Mouse (Mus musculus): Measurements from ENCODE around the gene Itm2b. TPM values are rescaled to one million over a fixed set of nuclear protein-coding genes. Genes with fewer than 3 reads are reported as not detected.

Itm2b gene
- total and polyA plus RNA-seq, 2 experiments from 2014 or later, result 332 to 892 TPM

GRCm38 (mm10) chr14:73324634-73325455 is 60.2 kb downstream of the Itm2b start:
- peak; percentile 32; the same call in 1 of the 2 replicates for ATAC-seq
- H3K4me1 ChIP-seq (ENCODE audit: insufficient read depth), result 0 out of 2 replicates have a peak, but pooled peaks cover 13% of the 10 kb centered on the region

GRCm38 (mm10) chr14:73323965-73324364 is 61.1 kb downstream of the Itm2b start:
- Histone ChIP-seq H3K9ac (no peak overlapping the region), H3K4me2 (ENCODE audit: low read depth) (no peak overlapping the region)
- no peak for DNase-seq

More at GRCm38 (mm10) chr14:73324634-73325455, 60.2 kb downstream of the Itm2b start:
- H3K4me3 ChIP-seq (ENCODE audit: low read depth, low read length), result peak overlapping the region; percentile 97
- WGBS, result 1% methylated on average over 45 of the region's 55 CpGs
- TF ChIP-seq CTCF (IDR thresholded peaks at IDR 0.05; ENCODE audit: low read depth), result no peak
- H3K9me3 ChIP-seq (ENCODE audit: low read length), result no peaks in the 10 kb centered on the region
- peak; percentile 36 for DNase-seq
- no peaks in the 10 kb centered on the region for H3K27me3 ChIP-seq (ENCODE audit: insufficient read depth, low read length)
- H3K36me3 ChIP-seq (ENCODE audit: insufficient read depth), result 0 out of 2 replicates have a peak, but pooled peaks cover 3% of the 10 kb centered on the region
- peak overlapping the region; percentile 66 for H3K4me2 ChIP-seq (ENCODE audit: low read depth)
- peak overlapping the region; percentile 85 for H3K9ac ChIP-seq
- H3K27ac ChIP-seq (ENCODE audit: low read depth, low read length), result peak overlapping the region; percentile 93

GRCm38 (mm10) chr14:73322142-73322541 is 62.9 kb downstream of the Itm2b start:
- 0 out of 2 replicates have a peak, but pooled peaks cover 3% of the 10 kb centered on the region for H3K36me3 ChIP-seq (ENCODE audit: insufficient read depth)
- 88% methylated on average over 3 of the region's 3 CpGs for WGBS

More at GRCm38 (mm10) chr14:73323965-73324364, 61.1 kb downstream of the Itm2b start:
- 0 out of 2 replicates have a peak, but pooled peaks cover 13% of the 10 kb centered on the region for H3K4me1 ChIP-seq (ENCODE audit: insufficient read depth)
- ATAC-seq, result no peak
- no peaks in the 10 kb centered on the region for H3K9me3 ChIP-seq (ENCODE audit: low read length)
- H3K4me3 ChIP-seq (ENCODE audit: low read depth, low read length), result no peak overlapping the region
- no peak overlapping the region for H3K27ac ChIP-seq (ENCODE audit: low read depth, low read length)
- 0 out of 2 replicates have a peak, but pooled peaks cover 3% of the 10 kb centered on the region for H3K36me3 ChIP-seq (ENCODE audit: insufficient read depth)
- 34% methylated on average over 2 of the region's 2 CpGs for WGBS
- TF ChIP-seq CTCF (IDR thresholded peaks at IDR 0.05; ENCODE audit: low read depth), result no peak
- no peaks in the 10 kb centered on the region for H3K27me3 ChIP-seq (ENCODE audit: insufficient read depth, low read length)

GRCm38 (mm10) chr14:73316933-73317332 is 68.2 kb downstream of the Itm2b start:
- Histone ChIP-seq H3K9ac (no peak overlapping the region), H3K9me3 (ENCODE audit: low read length) (no peaks in the 10 kb centered on the region), H3K27me3 (ENCODE audit: insufficient read depth, low read length) (no peaks in the 10 kb centered on the region), H3K27ac (ENCODE audit: low read depth, low read length) (no peak overlapping the region), H3K4me1 (ENCODE audit: insufficient read depth) (no peaks in the 10 kb centered on the region), H3K4me2 (ENCODE audit: low read depth) (no peak overlapping the region), H3K36me3 (ENCODE audit: insufficient read depth) (0 out of 2 replicates have a peak, but pooled peaks cover 3% of the 10 kb centered on the region), H3K4me3 (ENCODE audit: low read depth, low read length) (no peak overlapping the region)
- no peak for DNase-seq
- TF ChIP-seq CTCF (IDR thresholded peaks at IDR 0.05; ENCODE audit: low read depth), result no peak
- ATAC-seq, result no peak

More at GRCm38 (mm10) chr14:73322142-73322541, 62.9 kb downstream of the Itm2b start:
- H3K27ac ChIP-seq (ENCODE audit: low read depth, low read length), result no peak overlapping the region
- ATAC-seq, result no peak
- no peak overlapping the region for H3K9ac ChIP-seq
- no peak overlapping the region for H3K4me2 ChIP-seq (ENCODE audit: low read depth)
- DNase-seq, result no peak
- no peak for TF ChIP-seq CTCF (IDR thresholded peaks at IDR 0.05; ENCODE audit: low read depth)
- no peaks in the 10 kb centered on the region for H3K27me3 ChIP-seq (ENCODE audit: insufficient read depth, low read length)
- H3K9me3 ChIP-seq (ENCODE audit: low read length), result no peaks in the 10 kb centered on the region
- H3K4me1 ChIP-seq (ENCODE audit: insufficient read depth), result 0 out of 2 replicates have a peak, but pooled peaks cover 13% of the 10 kb centered on the region
- no peak overlapping the region for H3K4me3 ChIP-seq (ENCODE audit: low read depth, low read length)

GRCm38 (mm10) chr14:73313864-73314263 is 71.2 kb downstream of the Itm2b start:
- no peak for DNase-seq
- Histone ChIP-seq H3K27me3 (ENCODE audit: insufficient read depth, low read length) (no peaks in the 10 kb centered on the region), H3K4me3 (ENCODE audit: low read depth, low read length) (no peak overlapping the region), H3K36me3 (ENCODE audit: insufficient read depth) (no peaks in the 10 kb centered on the region), H3K27ac (ENCODE audit: low read depth, low read length) (no peak overlapping the region), H3K9ac (no peak overlapping the region), H3K4me2 (ENCODE audit: low read depth) (no peak overlapping the region), H3K4me1 (ENCODE audit: insufficient read depth) (no peaks in the 10 kb centered on the region), H3K9me3 (ENCODE audit: low read length) (no peaks in the 10 kb centered on the region)
- WGBS, result 78% methylated on average over 4 of the region's 4 CpGs
- no peak for ATAC-seq
- TF ChIP-seq CTCF (IDR thresholded peaks at IDR 0.05; ENCODE audit: low read depth), result no peak

- Histone ChIP-seq H3K9me3 (ENCODE audit: low read length) (no peaks in the 10 kb centered on the region), H3K36me3 (ENCODE audit: insufficient read depth) (no peaks in the 10 kb centered on the region), H3K9ac (no peak overlapping the region), H3K4me1 (ENCODE audit: insufficient read depth) (no peaks in the 10 kb centered on the region), H3K4me2 (ENCODE audit: low read depth) (no peak overlapping the region), H3K27ac (ENCODE audit: low read depth, low read length) (no peak overlapping the region), H3K27me3 (ENCODE audit: insufficient read depth, low read length) (no peaks in the 10 kb centered on the region), H3K4me3 (ENCODE audit: low read depth, low read length) (no peak overlapping the region)
- ATAC-seq (no peak; the same call in 1 of the 2 replicates), DNase-seq (no peak)
- WGBS, result 68% methylated on average over 5 of the region's 5 CpGs
- TF ChIP-seq CTCF (IDR thresholded peaks at IDR 0.05; ENCODE audit: low read depth), result no peak
Measured at GRCm38 (mm10) chr14:73313396-73313795, 71.7 kb downstream of the Itm2b start.

GRCm38 (mm10) chr14:73312909-73313308 is 72.2 kb downstream of the Itm2b start:
- Histone ChIP-seq H3K4me2 (ENCODE audit: low read depth) (no peak overlapping the region), H3K36me3 (ENCODE audit: insufficient read depth) (no peaks in the 10 kb centered on the region), H3K27ac (ENCODE audit: low read depth, low read length) (no peak overlapping the region), H3K9me3 (ENCODE audit: low read length) (no peaks in the 10 kb centered on the region), H3K27me3 (ENCODE audit: insufficient read depth, low read length) (no peaks in the 10 kb centered on the region), H3K9ac (no peak overlapping the region), H3K4me1 (ENCODE audit: insufficient read depth) (no peaks in the 10 kb centered on the region), H3K4me3 (ENCODE audit: low read depth, low read length) (no peak overlapping the region)
- 74% methylated on average over 5 of the region's 5 CpGs for WGBS
- DNase-seq (no peak), ATAC-seq (no peak)
- no peak for TF ChIP-seq CTCF (IDR thresholded peaks at IDR 0.05; ENCODE audit: low read depth)

Other genes starting within 250 kb of the Itm2b start
- 2.2 and 2.6 TPM in 2 replicates for gene Lpar6, start 147.4 kb downstream of the Itm2b start, total RNA-seq (2014; rRNA removed)
- gene Lpar6, start 147.4 kb downstream of the Itm2b start, polyA plus RNA-seq (2015; fragmentation: Nextera tagmentation; extraction: Ambion mirVana), result 1.5 and 1.8 TPM in 2 replicates
- gene Rb1, start 59.5 kb downstream of the Itm2b start, total RNA-seq (2014; rRNA removed), result 27.9 and 37.9 TPM in 2 replicates
- 16.2 and 20.6 TPM in 2 replicates for gene Rb1, start 59.5 kb downstream of the Itm2b start, polyA plus RNA-seq (2015; fragmentation: Nextera tagmentation; extraction: Ambion mirVana)
- gene Med4, start 124.7 kb upstream of the Itm2b start, total RNA-seq (2014; rRNA removed), result 38.4 and 50.7 TPM in 2 replicates
- 85.4 and 89.6 TPM in 2 replicates for gene Med4, start 124.7 kb upstream of the Itm2b start, polyA plus RNA-seq (2015; fragmentation: Nextera tagmentation; extraction: Ambion mirVana)
- 95.7 and 106 TPM in 2 replicates for gene Sucla2, start 140.0 kb upstream of the Itm2b start, total RNA-seq (2014; rRNA removed)
- 144 and 148 TPM in 2 replicates for gene Sucla2, start 140.0 kb upstream of the Itm2b start, polyA plus RNA-seq (2015; fragmentation: Nextera tagmentation; extraction: Ambion mirVana)
- 5.8 and 9.4 TPM in 2 replicates for gene Nudt15, start 163.0 kb upstream of the Itm2b start, total RNA-seq (2014; rRNA removed)
- 6.0 and 8.5 TPM in 2 replicates for gene Nudt15, start 163.0 kb upstream of the Itm2b start, polyA plus RNA-seq (2015; fragmentation: Nextera tagmentation; extraction: Ambion mirVana)

Data from forebrain, postnatal 0 days (tissue).